Mouse (Mus musculus) kidney, adult 2 months (tissue): ENCODE measurements around the gene Rin2.

Source experiments
- CTCF ChIP-seq: fragments of 200-500 bp; conservative IDR thresholded peaks from 2 replicates; pipeline ENCODE4 v1.5.1; 2011; ENCODE audit warnings: low read depth, mild to moderate bottlenecking, control low read depth, low read length, moderate library complexity, mixed read lengths; ENCODE audit not compliant: insufficient read depth, insufficient read length
- POLR2A ChIP-seq: fragments of 200-500 bp; IDR thresholded peaks from one replicate; pipeline ENCODE4 v1.6.1; 2011; ENCODE audit warnings: low read depth, low read length, control low read depth

- TF ChIP-seq CTCF (no peak), POLR2A (no peak)
These were observed 202.2 kb downstream of the Rin2 start for GRCm38 (mm10) chr2:145877191-145877590.
